Mouse (Mus musculus): ENCODE measurements at regions not wholly inside any gene's neighbourhood (a gene's known extent, or its start where the extent isn't known, plus 50 kb on each side); places are given as distances from the start of the nearest gene placed in this dataset.

- Histone ChIP-seq H3K4me1 (replicated peaks; ENCODE audit: control insufficient read depth, insufficient read depth, low read length) (no peaks in the 10 kb centered on the region), H3K9ac (ENCODE audit: low read length) (no peak overlapping the region), H3K4me3 (ENCODE audit: low read depth, low read length) (no peak overlapping the region), H3K9me3 (ENCODE audit: control insufficient read depth, low read length) (no peaks in the 10 kb centered on the region; the same call in 1 of the 2 replicates), H3K36me3 (ENCODE audit: control insufficient read depth, insufficient read depth, low read length) (no peaks in the 10 kb centered on the region), H3K27me3 (ENCODE audit: control insufficient read depth, insufficient read depth, low read length) (no peaks in the 10 kb centered on the region), H3K27ac (ENCODE audit: low read depth, low read length) (no peak overlapping the region; the same call in 1 of the 2 replicates), H3K4me2 (ENCODE audit: low read depth, low read length, severe bottlenecking) (no peak overlapping the region)
- ATAC-seq (replicated peaks; ENCODE audit: low FRiP score), result no peak
- DNase-seq (ENCODE audit: low spot score), result no peak
- WGBS, result 71% methylated on average over 12 of the region's 12 CpGs
Measured at GRCm38 (mm10) chr5:106162981-106163653, 286.8 kb downstream of the Zfp326 start.

GRCm38 (mm10) chr5:106139109-106139508, 262.7 kb downstream of the Zfp326 start:
- Histone ChIP-seq H3K4me3 (ENCODE audit: low read depth, low read length) (no peak overlapping the region), H3K9ac (ENCODE audit: low read length) (no peak overlapping the region), H3K36me3 (ENCODE audit: control insufficient read depth, insufficient read depth, low read length) (no peaks in the 10 kb centered on the region), H3K4me1 (replicated peaks; ENCODE audit: control insufficient read depth, insufficient read depth, low read length) (no peaks in the 10 kb centered on the region), H3K4me2 (ENCODE audit: low read depth, low read length, severe bottlenecking) (no peak overlapping the region), H3K27me3 (ENCODE audit: control insufficient read depth, insufficient read depth, low read length) (no peaks in the 10 kb centered on the region), H3K27ac (ENCODE audit: low read depth, low read length) (no peak overlapping the region), H3K9me3 (ENCODE audit: control insufficient read depth, low read length) (no peaks in the 10 kb centered on the region)
- ATAC-seq (replicated peaks; ENCODE audit: low FRiP score), result no peak
- no peak for DNase-seq (ENCODE audit: low spot score)

GRCm38 (mm10) chr5:106122928-106123327, 246.6 kb downstream of the Zfp326 start:
- H3K27me3 ChIP-seq (ENCODE audit: control insufficient read depth, insufficient read depth, low read length), result no peaks in the 10 kb centered on the region
- 81% methylated on average over 3 of the region's 3 CpGs for WGBS
- no peaks in the 10 kb centered on the region for H3K36me3 ChIP-seq (ENCODE audit: control insufficient read depth, insufficient read depth, low read length)
- H3K9me3 ChIP-seq (ENCODE audit: control insufficient read depth, low read length), result no peaks in the 10 kb centered on the region
- H3K27ac ChIP-seq (ENCODE audit: low read depth, low read length), result no peak overlapping the region
- H3K9ac ChIP-seq (ENCODE audit: low read length), result no peak overlapping the region
- ATAC-seq (replicated peaks; ENCODE audit: low FRiP score) (no peak), DNase-seq (ENCODE audit: low spot score) (no peak)
- H3K4me1 ChIP-seq (replicated peaks; ENCODE audit: control insufficient read depth, insufficient read depth, low read length), result no peaks in the 10 kb centered on the region
- H3K4me3 ChIP-seq (ENCODE audit: low read depth, low read length), result no peak overlapping the region
- no peak overlapping the region for H3K4me2 ChIP-seq (ENCODE audit: low read depth, low read length, severe bottlenecking)

GRCm38 (mm10) chr5:106119584-106119983, 243.2 kb downstream of the Zfp326 start:
- Histone ChIP-seq H3K9ac (ENCODE audit: low read length) (no peak overlapping the region), H3K4me2 (ENCODE audit: low read depth, low read length, severe bottlenecking) (no peak overlapping the region), H3K9me3 (ENCODE audit: control insufficient read depth, low read length) (no peaks in the 10 kb centered on the region), H3K27me3 (ENCODE audit: control insufficient read depth, insufficient read depth, low read length) (no peaks in the 10 kb centered on the region), H3K4me1 (replicated peaks; ENCODE audit: control insufficient read depth, insufficient read depth, low read length) (no peaks in the 10 kb centered on the region), H3K4me3 (ENCODE audit: low read depth, low read length) (no peak overlapping the region), H3K36me3 (ENCODE audit: control insufficient read depth, insufficient read depth, low read length) (no peaks in the 10 kb centered on the region), H3K27ac (ENCODE audit: low read depth, low read length) (no peak overlapping the region)
- 81% methylated on average over 1 of the region's 1 CpGs for WGBS
- DNase-seq (ENCODE audit: low spot score) (no peak), ATAC-seq (replicated peaks; ENCODE audit: low FRiP score) (no peak)

- DNase-seq (ENCODE audit: low spot score) (no peak), ATAC-seq (replicated peaks; ENCODE audit: low FRiP score) (no peak)
- no peaks in the 10 kb centered on the region for H3K4me1 ChIP-seq (replicated peaks; ENCODE audit: control insufficient read depth, insufficient read depth, low read length)
- no peak overlapping the region for H3K9ac ChIP-seq (ENCODE audit: low read length)
- H3K4me2 ChIP-seq (ENCODE audit: low read depth, low read length, severe bottlenecking), result no peak overlapping the region
- no peaks in the 10 kb centered on the region for H3K27me3 ChIP-seq (ENCODE audit: control insufficient read depth, insufficient read depth, low read length)
- no peak overlapping the region for H3K27ac ChIP-seq (ENCODE audit: low read depth, low read length)
- WGBS, result 80% methylated on average over 3 of the region's 3 CpGs
- no peak overlapping the region for H3K4me3 ChIP-seq (ENCODE audit: low read depth, low read length)
- no peaks in the 10 kb centered on the region for H3K9me3 ChIP-seq (ENCODE audit: control insufficient read depth, low read length)
- H3K36me3 ChIP-seq (ENCODE audit: control insufficient read depth, insufficient read depth, low read length), result no peaks in the 10 kb centered on the region
Measured at GRCm38 (mm10) chr5:106113186-106113585, 236.8 kb downstream of the Zfp326 start.

GRCm38 (mm10) chr5:106108474-106108971, 232.2 kb downstream of the Zfp326 start:
- Histone ChIP-seq H3K27me3 (ENCODE audit: control insufficient read depth, insufficient read depth, low read length) (no peaks in the 10 kb centered on the region), H3K9me3 (ENCODE audit: control insufficient read depth, low read length) (no peaks in the 10 kb centered on the region), H3K4me3 (ENCODE audit: low read depth, low read length) (no peak overlapping the region), H3K9ac (ENCODE audit: low read length) (no peak overlapping the region), H3K4me2 (ENCODE audit: low read depth, low read length, severe bottlenecking) (no peak overlapping the region), H3K27ac (ENCODE audit: low read depth, low read length) (no peak overlapping the region), H3K4me1 (replicated peaks; ENCODE audit: control insufficient read depth, insufficient read depth, low read length) (no peaks in the 10 kb centered on the region), H3K36me3 (ENCODE audit: control insufficient read depth, insufficient read depth, low read length) (no peaks in the 10 kb centered on the region)
- DNase-seq (ENCODE audit: low spot score) (no peak), ATAC-seq (replicated peaks; ENCODE audit: low FRiP score) (no peak)
- WGBS, result 87% methylated on average over 8 of the region's 8 CpGs

GRCm38 (mm10) chr5:106102255-106102654, 225.9 kb downstream of the Zfp326 start:
- H3K27ac ChIP-seq (ENCODE audit: low read depth, low read length), result no peak overlapping the region
- no peak overlapping the region for H3K4me2 ChIP-seq (ENCODE audit: low read depth, low read length, severe bottlenecking)
- H3K9ac ChIP-seq (ENCODE audit: low read length), result no peak overlapping the region
- no peaks in the 10 kb centered on the region for H3K27me3 ChIP-seq (ENCODE audit: control insufficient read depth, insufficient read depth, low read length)
- WGBS, result 75% methylated on average over 4 of the region's 4 CpGs
- H3K36me3 ChIP-seq (ENCODE audit: control insufficient read depth, insufficient read depth, low read length), result no peaks in the 10 kb centered on the region
- no peaks in the 10 kb centered on the region for H3K9me3 ChIP-seq (ENCODE audit: control insufficient read depth, low read length)
- DNase-seq (ENCODE audit: low spot score) (no peak), ATAC-seq (replicated peaks; ENCODE audit: low FRiP score) (no peak)
- H3K4me1 ChIP-seq (replicated peaks; ENCODE audit: control insufficient read depth, insufficient read depth, low read length), result no peaks in the 10 kb centered on the region
- no peak overlapping the region for H3K4me3 ChIP-seq (ENCODE audit: low read depth, low read length)

GRCm38 (mm10) chr5:106098887-106099286, 222.5 kb downstream of the Zfp326 start:
- DNase-seq (ENCODE audit: low spot score), result no peak
- Histone ChIP-seq H3K4me1 (replicated peaks; ENCODE audit: control insufficient read depth, insufficient read depth, low read length) (no peaks in the 10 kb centered on the region), H3K36me3 (ENCODE audit: control insufficient read depth, insufficient read depth, low read length) (no peaks in the 10 kb centered on the region)

GRCm38 (mm10) chr5:106089332-106089731, 213.0 kb downstream of the Zfp326 start:
- ATAC-seq (replicated peaks; ENCODE audit: low FRiP score), result no peak
- no peaks in the 10 kb centered on the region for H3K36me3 ChIP-seq (ENCODE audit: control insufficient read depth, insufficient read depth, low read length)
- WGBS, result 80% methylated on average over 7 of the region's 7 CpGs

More at GRCm38 (mm10) chr5:106098887-106099286, 222.5 kb downstream of the Zfp326 start:
- Histone ChIP-seq H3K4me3 (ENCODE audit: low read depth, low read length) (no peak overlapping the region), H3K4me2 (ENCODE audit: low read depth, low read length, severe bottlenecking) (no peak overlapping the region), H3K9ac (ENCODE audit: low read length) (no peak overlapping the region), H3K9me3 (ENCODE audit: control insufficient read depth, low read length) (no peaks in the 10 kb centered on the region), H3K27me3 (ENCODE audit: control insufficient read depth, insufficient read depth, low read length) (no peaks in the 10 kb centered on the region), H3K27ac (ENCODE audit: low read depth, low read length) (no peak overlapping the region)
- 85% methylated on average over 8 of the region's 8 CpGs for WGBS
- no peak for ATAC-seq (replicated peaks; ENCODE audit: low FRiP score)

More at GRCm38 (mm10) chr5:106089332-106089731, 213.0 kb downstream of the Zfp326 start:
- no peaks in the 10 kb centered on the region; the same call in 1 of the 2 replicates for H3K9me3 ChIP-seq (ENCODE audit: control insufficient read depth, low read length)
- H3K9ac ChIP-seq (ENCODE audit: low read length), result no peak overlapping the region
- no peak overlapping the region for H3K4me2 ChIP-seq (ENCODE audit: low read depth, low read length, severe bottlenecking)
- no peak overlapping the region for H3K4me3 ChIP-seq (ENCODE audit: low read depth, low read length)
- no peaks in the 10 kb centered on the region for H3K27me3 ChIP-seq (ENCODE audit: control insufficient read depth, insufficient read depth, low read length)
- no peak for DNase-seq (ENCODE audit: low spot score)
- no peak overlapping the region for H3K27ac ChIP-seq (ENCODE audit: low read depth, low read length)
- H3K4me1 ChIP-seq (replicated peaks; ENCODE audit: control insufficient read depth, insufficient read depth, low read length), result no peaks in the 10 kb centered on the region
